Mouse (Mus musculus): Measurements from ENCODE around the gene Bicral.
"Not testable (repeated sequence)": the region's sequence is repeated elsewhere in the genome, so short reads cannot be mapped to it uniquely, and the experiment has no call there.

The Bicral gene

DNA sequence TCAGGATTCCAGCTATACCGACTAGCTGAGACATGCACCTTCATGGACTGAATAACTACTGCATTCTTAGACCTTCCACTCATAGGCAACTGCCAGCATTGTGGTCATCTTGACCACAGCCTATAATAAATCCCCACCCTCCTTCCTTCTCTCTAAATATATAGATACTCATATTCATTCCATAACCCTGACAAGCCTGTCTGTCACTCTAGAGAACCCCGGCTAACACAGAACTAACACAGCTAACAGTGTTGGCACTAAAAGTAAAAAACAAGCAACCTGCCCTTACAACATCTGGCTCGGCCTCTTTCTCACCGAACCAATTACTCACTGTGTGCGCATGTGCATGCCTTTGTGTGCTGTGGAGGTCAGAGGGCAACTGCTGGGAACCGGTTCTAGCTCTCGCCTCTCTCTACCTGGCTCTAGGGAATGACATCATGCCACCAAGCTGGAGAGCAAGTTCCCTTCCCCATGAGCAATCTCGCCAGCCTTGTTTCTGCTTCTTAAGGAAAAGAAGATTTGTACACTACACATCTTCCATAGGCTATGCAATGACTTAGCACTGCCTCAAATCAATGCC, 18.2 kb upstream of the Bicral start:
- in situ Hi-C loops (cut with MboI, MseI), result no loop called here

DNA sequence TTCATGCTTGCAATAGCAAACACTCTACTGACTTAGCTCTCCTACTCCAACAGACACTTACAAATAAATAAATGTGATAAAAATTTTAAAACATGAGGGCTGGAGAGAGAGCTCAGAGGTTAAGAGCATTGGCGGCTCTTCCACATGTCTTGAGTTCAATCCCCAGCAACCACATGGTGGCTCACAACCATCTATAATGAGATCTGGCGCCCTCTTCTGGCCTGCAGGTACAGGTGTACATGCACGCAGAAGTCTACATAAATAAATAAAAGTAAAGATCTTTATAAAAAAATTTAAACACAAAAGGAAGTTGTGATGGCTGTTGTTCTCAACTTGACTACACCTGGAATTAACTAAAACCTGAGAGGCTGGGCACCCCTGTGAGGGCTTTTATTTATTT, 17.3 kb upstream of the Bicral start:
- in situ Hi-C loops (cut with MboI, MseI), result no loop called here

GRCm38 (mm10) chr17:46874133-46874532, 15.9 kb upstream of the Bicral start:
- in situ Hi-C loops (cut with MboI, MseI), result no loop called here

DNA sequence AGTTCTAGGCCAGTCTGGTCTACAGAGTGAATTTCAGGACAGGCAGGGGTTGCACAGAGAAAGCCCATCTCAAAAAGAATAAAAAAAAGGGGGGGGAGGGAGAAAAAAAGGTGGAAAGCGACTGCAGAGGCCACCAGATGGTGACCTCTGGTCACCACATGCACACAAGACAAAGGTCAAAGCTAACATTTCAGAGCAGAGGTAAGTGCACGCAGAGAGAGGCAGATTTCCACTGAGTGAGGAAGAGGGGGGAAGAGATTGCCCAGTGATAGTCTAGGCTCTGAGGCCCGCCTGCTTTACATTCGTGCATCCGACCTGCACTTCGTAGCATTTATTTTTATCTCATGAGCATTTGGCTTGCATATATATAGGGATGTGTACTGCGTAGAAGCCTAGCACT, 14.5 kb upstream of the Bicral start:
- in situ Hi-C loops (cut with MboI, MseI), result no loop called here

GRCm38 (mm10) chr17:46870913-46871312, 12.6 kb upstream of the Bicral start:
- in situ Hi-C loops (cut with MboI, MseI), result no loop called here

DNA sequence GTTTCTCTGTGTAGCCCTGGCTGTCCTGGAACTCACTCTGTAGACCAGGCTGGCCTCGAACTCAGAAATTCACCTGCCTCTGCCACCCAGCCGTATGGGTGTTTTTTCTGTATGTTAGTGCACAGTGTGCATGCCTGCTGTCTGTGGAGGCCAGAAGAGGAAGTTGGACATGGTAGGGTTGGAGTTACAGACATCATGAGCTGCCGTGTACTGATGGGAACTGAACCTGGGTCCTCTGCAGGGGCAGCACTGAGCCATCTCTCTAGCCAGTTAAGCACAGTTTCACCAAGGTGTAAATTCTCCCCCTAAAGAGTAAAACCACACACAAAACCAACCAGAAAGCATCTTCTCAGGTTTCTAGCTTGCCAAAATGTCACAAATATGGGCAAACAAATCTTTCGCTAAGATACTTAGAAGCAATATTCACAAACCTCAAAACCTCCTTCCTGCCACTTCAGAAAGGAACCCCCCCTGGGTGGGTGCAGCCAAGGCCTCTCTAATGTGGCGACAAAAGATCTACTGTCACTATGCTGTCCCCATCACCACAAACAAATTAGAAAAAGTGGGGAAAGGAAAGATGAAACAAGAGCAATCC, 12.0 kb upstream of the Bicral start:
- in situ Hi-C loops (cut with MboI, MseI), result no loop called here

DNA sequence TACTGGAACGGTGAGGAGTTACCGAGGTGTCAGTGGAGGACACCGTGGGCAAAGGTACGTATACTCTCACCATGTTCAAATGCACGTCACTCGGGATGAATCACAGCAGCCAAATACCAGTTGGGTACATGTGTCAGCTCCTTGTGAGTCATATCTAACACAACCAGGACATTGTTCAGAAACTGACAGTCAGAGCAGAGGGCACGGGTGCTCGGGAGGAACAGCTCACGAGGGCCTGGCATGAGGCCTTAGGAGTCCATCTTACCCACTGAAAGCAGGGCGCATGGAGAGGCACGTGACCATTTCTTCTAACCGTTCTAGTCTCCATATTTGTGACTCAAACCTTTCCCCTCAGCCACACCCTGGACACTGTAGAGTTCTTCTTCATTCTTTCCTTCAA, 8.6 kb upstream of the Bicral start:
- in situ Hi-C loops (cut with MboI, MseI), result no loop called here

- in situ Hi-C loops (cut with MboI, MseI), result no loop called here
Measured at GRCm38 (mm10) chr17:46864566-46865195, 6.4 kb upstream of the Bicral start.

GRCm38 (mm10) chr17:46860120-46860519, 1.8 kb upstream of the Bicral start:
- in situ Hi-C loops (cut with MboI, MseI), result no loop called here

DNA sequence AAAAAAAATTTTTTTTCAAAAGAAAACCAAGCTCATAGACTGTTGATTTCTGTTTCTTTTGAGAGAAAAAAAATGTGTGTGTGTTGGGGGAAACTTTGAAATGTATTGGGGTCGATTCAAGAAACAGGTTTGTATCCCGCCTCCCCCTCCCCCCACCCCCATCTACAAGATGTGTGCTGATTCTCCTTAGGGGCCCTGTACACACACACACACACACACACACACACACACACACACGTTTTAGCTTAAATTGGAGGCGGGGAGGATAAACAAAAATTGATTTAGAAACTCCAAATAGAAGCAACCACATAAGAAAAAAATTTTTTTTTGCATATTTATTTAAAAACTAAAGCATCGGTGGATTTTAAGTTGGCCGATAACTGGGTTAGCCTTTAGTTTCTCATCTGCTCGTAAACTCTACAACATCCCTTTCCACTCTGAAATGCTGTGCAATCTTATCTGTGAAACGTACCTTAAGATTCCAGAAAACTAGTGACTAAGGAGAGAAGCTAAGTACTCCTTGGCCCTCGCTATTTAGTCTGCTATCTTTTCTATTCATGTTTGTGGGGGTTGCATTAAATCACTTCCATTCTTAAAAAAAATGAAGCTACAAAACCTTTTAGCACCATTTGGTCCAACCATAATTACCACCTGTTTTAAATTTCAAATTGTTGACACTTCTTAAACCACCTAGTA, 615 bp upstream of the Bicral start:
- in situ Hi-C loops (cut with MboI, MseI), result no loop called here

DNA sequence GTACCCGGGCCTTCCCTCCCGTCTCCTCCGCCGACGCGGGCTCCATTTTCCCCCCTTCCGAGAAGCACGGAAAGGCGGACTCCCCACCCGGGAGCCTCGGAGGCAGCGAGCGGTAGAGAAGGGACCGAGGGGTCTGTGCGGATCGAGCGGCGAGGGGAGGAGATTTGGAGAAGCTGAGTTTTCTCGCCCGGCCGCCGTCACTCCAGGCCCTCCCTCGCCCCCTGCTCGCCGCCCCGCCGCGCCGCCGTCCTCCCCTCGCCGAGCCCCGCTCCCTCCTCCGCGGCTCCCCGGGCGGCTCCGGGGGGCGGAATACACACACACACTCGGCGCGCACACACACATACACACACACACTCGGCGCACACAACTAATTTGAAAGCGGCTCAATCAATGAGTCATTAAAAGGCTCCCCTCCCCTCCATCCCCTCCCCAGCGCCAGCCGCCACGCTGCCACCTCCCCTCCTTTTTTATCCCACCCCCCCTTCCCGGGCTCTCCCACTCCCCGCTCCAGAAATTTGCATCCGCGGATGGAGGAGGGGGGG, 850 bp downstream of the Bicral start:
- in situ Hi-C loops (cut with MboI, MseI), result no loop called here

- in situ Hi-C loops (cut with MboI, MseI), result no loop called here
Measured at GRCm38 (mm10) chr17:46856471-46857360, 1.6 kb downstream of the Bicral start.

DNA sequence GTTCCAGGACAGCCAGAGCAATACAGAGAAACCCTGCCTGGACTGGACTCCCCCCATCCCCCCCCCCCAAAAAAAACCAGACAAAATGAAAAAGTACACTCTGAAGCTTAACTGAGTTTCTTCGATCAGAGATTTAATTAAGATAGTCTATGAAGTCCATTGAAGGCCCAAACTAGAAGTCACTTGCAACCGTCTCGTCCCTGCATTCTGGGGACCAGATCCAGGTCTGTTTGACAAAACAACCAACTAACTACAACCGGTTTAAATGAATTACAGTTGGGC, 2.2 kb downstream of the Bicral start:
- in situ Hi-C loops (cut with MboI, MseI), result no loop called here

DNA sequence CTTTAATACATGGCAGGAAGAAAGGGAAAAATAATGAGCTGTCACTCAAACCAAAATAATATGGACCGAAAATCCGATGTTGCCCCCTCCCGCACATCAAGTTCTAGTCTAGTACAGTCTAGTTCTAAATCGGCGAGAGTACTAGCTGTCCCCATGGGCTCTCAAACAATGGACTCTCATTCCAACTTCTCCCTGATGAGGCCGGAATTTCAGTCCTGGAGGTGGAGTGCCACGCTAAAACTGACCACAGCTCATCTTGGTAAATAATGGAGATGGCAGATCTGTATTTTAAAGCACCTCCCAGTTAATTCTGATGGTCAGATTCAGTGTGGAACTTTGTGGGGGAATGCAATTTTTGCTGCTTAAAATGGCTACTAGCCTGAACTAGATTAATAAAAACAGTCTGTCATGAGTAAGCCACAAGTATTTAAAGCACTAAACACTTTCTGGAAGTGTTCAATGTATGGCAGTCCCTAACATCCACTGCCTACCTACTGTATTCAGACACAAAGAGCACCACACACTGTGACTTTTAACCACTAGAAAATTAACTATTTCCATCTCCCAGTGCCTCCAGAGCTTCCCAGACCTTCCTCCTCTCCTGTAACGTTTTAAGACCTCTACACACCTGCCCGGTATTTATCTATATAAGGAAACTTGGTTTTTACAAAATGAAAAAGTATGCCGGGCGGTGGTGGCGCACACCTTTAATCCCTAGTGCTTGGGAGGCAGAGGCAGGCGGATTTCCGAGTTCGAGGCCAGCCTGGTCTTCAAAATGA, 2.8 kb downstream of the Bicral start:
- in situ Hi-C loops (cut with MboI, MseI), result no loop called here

DNA sequence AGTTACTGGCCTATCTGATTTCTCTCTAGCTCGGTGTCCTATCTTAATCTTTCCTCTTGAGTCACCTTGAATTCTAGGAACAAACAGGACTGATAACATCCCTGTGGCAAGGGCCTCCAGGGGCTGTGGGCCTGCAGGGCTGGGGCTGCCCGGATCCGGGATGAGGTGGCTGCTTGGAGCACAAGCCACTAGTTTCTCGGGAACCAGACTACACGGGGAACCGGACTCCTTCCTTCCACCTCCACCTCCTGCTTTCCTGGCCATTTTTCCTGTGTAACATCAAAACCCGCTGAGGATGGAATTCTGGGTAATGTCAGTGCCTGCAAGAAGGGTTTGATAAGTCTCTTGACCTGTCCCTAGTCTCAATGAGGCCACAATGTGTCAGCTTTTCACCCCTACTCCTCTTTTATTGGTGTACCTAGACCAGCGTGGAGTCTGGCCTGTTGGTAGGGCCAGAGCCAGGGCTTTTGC, 3.6 kb downstream of the Bicral start:
- in situ Hi-C loops (cut with MboI, MseI), result no loop called here

GRCm38 (mm10) chr17:46854096-46854495, 4.2 kb downstream of the Bicral start:
- in situ Hi-C loops (cut with MboI, MseI), result no loop called here

GRCm38 (mm10) chr17:46853281-46853680, 5.0 kb downstream of the Bicral start:
- in situ Hi-C loops (cut with MboI, MseI), result no loop called here

DNA sequence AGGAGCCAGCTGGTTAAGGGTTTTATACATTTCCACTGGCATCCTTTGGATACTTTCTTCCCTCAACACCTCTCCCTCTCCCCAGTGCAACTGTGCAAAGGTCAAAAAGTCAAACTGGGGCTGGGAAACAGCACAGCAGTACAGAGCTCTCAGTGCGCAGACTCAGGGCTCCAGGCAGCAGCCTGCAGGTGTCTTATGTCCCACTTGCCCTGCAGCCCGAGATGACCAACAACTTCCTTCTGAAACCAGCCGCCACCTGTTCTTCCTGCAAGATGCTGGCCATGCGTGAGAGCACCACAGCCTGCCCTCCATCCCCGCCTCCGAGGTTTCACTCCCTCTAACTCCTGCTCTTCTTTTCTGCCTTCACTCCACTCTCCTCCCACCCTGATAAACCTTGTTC, 5.6 kb downstream of the Bicral start:
- in situ Hi-C loops (cut with MboI, MseI), result no loop called here

DNA sequence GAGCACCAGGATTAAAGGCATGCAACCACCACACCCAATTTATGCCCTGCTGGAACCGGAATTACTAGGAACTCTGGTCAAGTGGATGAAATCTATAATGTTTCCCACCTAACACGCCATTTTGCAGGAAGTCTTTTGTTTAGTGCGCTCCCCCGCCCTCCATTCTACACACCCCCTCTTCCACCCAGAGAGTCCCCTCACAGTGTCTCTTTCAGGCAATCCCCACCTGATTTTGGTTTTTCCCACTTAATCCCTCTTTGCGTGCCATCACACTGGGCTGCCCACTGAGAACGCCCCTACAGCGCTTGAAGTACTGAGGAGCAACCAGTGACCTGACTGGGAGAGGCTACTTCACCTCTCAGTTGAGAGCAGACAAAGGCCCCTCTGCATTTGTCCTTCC, 11.1 kb downstream of the Bicral start:
- in situ Hi-C loops (cut with MboI, MseI), result no loop called here

DNA sequence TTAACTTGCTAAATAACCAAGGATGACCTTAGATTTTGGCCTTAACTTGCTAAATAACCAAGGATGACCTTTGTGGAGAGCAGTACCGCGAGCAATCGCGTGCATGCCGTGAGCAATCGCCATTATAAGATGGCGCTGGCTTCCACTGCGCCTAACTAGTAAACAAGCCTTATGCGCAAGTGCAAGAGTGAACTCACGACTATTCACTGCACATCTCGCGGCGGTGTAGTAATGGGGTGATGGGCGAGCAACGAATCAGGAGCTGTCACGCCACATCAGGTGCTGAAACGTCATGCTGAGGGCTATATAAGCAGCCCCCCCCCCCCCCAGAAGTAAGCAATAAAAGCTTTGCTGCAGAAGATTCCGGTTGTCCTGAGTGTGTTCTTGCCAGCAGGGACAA, 11.7 kb downstream of the Bicral start:
- in situ Hi-C loops (cut with MboI, MseI), result not testable (repeated sequence)

DNA sequence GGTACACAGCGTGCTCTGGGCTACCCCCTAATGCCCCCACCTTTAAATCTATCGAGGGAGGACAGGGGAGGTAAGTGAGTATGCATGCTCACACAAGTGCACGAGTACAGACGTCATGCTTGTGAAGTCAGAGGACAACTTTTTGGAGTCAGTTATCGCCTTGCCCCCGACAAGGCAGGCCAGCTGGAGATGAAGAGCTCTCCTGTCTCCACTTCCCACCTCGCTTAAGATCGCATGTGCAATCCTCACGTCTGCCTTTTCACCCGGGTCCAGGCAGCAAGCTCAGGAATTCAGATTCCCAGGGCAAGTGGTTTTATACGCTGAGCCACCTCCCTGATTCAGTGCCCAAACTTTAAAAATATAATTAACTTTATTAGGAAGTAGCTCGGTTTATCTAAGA, 13.0 kb downstream of the Bicral start:
- in situ Hi-C loops (cut with MboI, MseI), result no loop called here

All from T-helper 17 cell (primary cell).